Mouse (Mus musculus) thymus, adult 2 months (tissue): Measurements from ENCODE around the gene Znrf2. TPM values are rescaled to one million over a fixed set of nuclear protein-coding genes. Genes with fewer than 3 reads are reported as not detected.

Experiments used
- DNase-seq: peaks from one replicate; pipeline ENCODE4 v3.0.0; 2021
- H3K27ac ChIP-seq: fragments of 200-500 bp; 2 replicates; pipeline ENCODE4 v1.5.1; 2012; ENCODE audit warnings: low read length, control low read depth; ENCODE audit not compliant: control insufficient read depth, insufficient read depth
- H3K27me3 ChIP-seq: fragments of 200-500 bp; 2 replicates; pipeline ENCODE4 v1.6.1; 2012; ENCODE audit warnings: mild to moderate bottlenecking, low read length, moderate library complexity, mixed read lengths; ENCODE audit not compliant: control insufficient read depth, insufficient read depth
- H3K36me3 ChIP-seq: fragments of 200-500 bp; 2 replicates; pipeline ENCODE4 v1.6.1; 2012; ENCODE audit warnings: mild to moderate bottlenecking, low read length, moderate library complexity; ENCODE audit not compliant: control insufficient read depth, insufficient read depth
- H3K4me1 ChIP-seq: fragments of 200-500 bp; replicated peaks from 2 replicates; pipeline ENCODE4 v1.6.1; 2012; ENCODE audit warnings: low read length; ENCODE audit not compliant: control insufficient read depth, insufficient read depth
- H3K4me3 ChIP-seq: fragments of 200-500 bp; 2 replicates; pipeline ENCODE4 v1.5.1; 2012; ENCODE audit warnings: mild to moderate bottlenecking, low read length, control low read depth, moderate library complexity; ENCODE audit not compliant: control insufficient read depth, insufficient read depth
- CTCF ChIP-seq: fragments of 200-500 bp; IDR thresholded peaks from 2 replicates; pipeline ENCODE4 v1.5.1; 2012; ENCODE audit warnings: mild to moderate bottlenecking, control low read depth, low read length, moderate library complexity, borderline replicate concordance; ENCODE audit not compliant: control insufficient read depth, poor library complexity, insufficient read depth; ENCODE audit errors: extremely low read depth
- POLR2A ChIP-seq: fragments of 200-500 bp; IDR thresholded peaks from 2 replicates; pipeline ENCODE4 v1.6.1; 2012; ENCODE audit warnings: mild to moderate bottlenecking, low read length, control low read depth, moderate library complexity; ENCODE audit not compliant: control insufficient read depth, poor library complexity, insufficient read depth; ENCODE audit errors: extremely low read depth
- WGBS: fragments of 180-500 bp; shearing (Covaris S2); methylation state at CpG from one replicate; pipeline ENCODE4 v1.1.7; 2018; 5-methylcytosine and 5-hydroxymethylcytosine counted together
- polyA plus RNA-seq: library from polyadenylated mRNA; depleted of rRNA; stranded (reverse); fragments of >200 nt; gene quantifications from 2 replicates; pipeline ENCODE4 v1.2.3, GENCODE M21; 2012

Znrf2 gene
- polyA plus RNA-seq, 1 experiment, result 17.5 TPM

- no peak for DNase-seq
- Histone ChIP-seq H3K27ac (no peak overlapping the region), H3K4me1 (peaks cover 30% of the 10 kb centered on the region), H3K36me3 (no peaks in the 10 kb centered on the region), H3K4me3 (no peak overlapping the region), H3K27me3 (no peaks in the 10 kb centered on the region)
- TF ChIP-seq CTCF (no peak), POLR2A (no peak)
- 97% methylated on average over 8 of the region's 8 CpGs for WGBS
Observed at GRCm38 (mm10) chr6:54777661-54778060, 39.1 kb upstream of the Znrf2 start.

- Histone ChIP-seq H3K27ac (no peak overlapping the region), H3K4me1 (peaks cover 30% of the 10 kb centered on the region), H3K4me3 (no peak overlapping the region), H3K36me3 (no peaks in the 10 kb centered on the region), H3K27me3 (no peaks in the 10 kb centered on the region)
- TF ChIP-seq CTCF (no peak), POLR2A (no peak)
- DNase-seq, result no peak
- 93% methylated on average over 5 of the region's 5 CpGs for WGBS
Observed at GRCm38 (mm10) chr6:54779968-54780367, 36.7 kb upstream of the Znrf2 start.

DNA sequence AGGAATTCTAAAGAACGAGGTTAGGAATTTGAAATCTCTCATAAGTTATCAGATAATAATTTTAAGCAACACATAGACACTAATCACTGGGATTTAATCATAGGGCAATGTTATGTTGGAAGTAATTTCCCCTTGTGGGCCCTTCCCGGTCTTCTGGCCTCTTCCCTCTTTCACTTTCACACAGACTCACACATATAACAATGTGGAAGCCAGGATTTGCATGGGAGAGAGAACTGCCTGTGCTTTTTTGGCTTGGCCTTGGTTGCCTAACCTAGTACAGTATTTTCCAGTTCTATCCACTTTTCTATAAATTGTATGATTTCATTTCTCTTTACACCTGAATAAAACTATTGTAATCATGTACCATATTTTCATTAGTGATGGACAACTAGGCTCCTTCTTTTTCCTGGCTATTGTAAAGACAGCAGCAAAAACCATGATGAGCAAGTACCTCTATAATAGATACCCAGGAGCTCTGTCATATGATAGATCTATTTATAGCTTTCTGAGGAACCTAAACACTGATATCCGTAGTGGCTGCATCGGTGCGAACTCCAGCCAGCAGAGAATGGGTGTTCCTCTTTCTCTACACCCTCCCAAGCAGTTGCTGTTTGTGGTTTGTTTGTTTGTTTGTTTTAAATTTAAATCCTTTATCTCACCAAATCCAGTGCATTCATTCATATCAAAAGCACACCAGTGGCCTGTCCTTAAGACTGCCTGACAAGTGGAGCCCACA lies 36.0 kb upstream of the Znrf2 start:
- TF ChIP-seq POLR2A (no peak), CTCF (no peak)
- Histone ChIP-seq H3K27me3 (no peaks in the 10 kb centered on the region), H3K4me1 (peaks cover 29% of the 10 kb centered on the region), H3K27ac (no peak overlapping the region), H3K4me3 (no peak overlapping the region), H3K36me3 (no peaks in the 10 kb centered on the region)
- DNase-seq, result no peak
- 58% methylated on average over 5 of the region's 5 CpGs for WGBS

GRCm38 (mm10) chr6:54781881-54782280 lies 34.8 kb upstream of the Znrf2 start:
- 41% methylated on average over 6 of the region's 6 CpGs for WGBS

GRCm38 (mm10) chr6:54785098-54785730 lies 31.5 kb upstream of the Znrf2 start:
- no peak overlapping the region for H3K4me3 ChIP-seq
- peaks cover 12% of the 10 kb centered on the region for H3K4me1 ChIP-seq
- no peaks in the 10 kb centered on the region for H3K36me3 ChIP-seq
- peak; percentile 67 for DNase-seq
- no peak overlapping the region for H3K27ac ChIP-seq
- no peaks in the 10 kb centered on the region for H3K27me3 ChIP-seq
- WGBS, result 91% methylated on average over 5 of the region's 5 CpGs
- TF ChIP-seq CTCF (no peak), POLR2A (no peak)

More at GRCm38 (mm10) chr6:54781881-54782280, 34.8 kb upstream of the Znrf2 start:
- Histone ChIP-seq H3K27ac (peak overlapping the region; percentile 45; the same call in 1 of the 2 replicates), H3K4me1 (peaks cover 25% of the 10 kb centered on the region), H3K4me3 (no peak overlapping the region), H3K27me3 (no peaks in the 10 kb centered on the region), H3K36me3 (no peaks in the 10 kb centered on the region)
- no peak for DNase-seq
- TF ChIP-seq POLR2A, result no peak

DNA sequence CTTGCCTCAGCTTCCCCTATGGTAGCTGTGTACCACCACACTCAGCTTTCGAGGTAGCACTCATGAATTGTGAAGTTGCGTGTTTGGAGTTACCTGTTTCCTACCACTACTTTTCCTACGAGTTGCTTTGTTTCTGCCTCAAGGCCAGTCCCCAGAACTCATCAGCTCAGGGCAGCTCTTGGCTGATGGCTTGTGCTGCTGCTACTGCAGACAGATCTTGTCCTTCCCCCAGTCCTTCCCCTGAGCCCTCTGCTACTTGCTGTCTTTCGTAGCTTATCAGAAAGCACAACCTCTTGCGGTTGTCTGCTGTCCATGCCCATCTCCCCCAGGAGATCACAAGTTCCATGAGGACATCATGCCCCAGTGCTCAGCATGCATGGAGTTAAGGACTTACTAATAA lies 29.9 kb upstream of the Znrf2 start:
- WGBS, result 95% methylated on average over 5 of the region's 5 CpGs
- Histone ChIP-seq H3K4me1 (peaks cover 9% of the 10 kb centered on the region), H3K4me3 (no peak overlapping the region), H3K36me3 (no peaks in the 10 kb centered on the region), H3K27me3 (no peaks in the 10 kb centered on the region), H3K27ac (no peak overlapping the region)
- DNase-seq, result no peak
- no peak for TF ChIP-seq CTCF
- TF ChIP-seq POLR2A, result no peak
